Mouse (Mus musculus): ENCODE measurements around the gene Pkd1.

Pkd1 gene

DNA sequence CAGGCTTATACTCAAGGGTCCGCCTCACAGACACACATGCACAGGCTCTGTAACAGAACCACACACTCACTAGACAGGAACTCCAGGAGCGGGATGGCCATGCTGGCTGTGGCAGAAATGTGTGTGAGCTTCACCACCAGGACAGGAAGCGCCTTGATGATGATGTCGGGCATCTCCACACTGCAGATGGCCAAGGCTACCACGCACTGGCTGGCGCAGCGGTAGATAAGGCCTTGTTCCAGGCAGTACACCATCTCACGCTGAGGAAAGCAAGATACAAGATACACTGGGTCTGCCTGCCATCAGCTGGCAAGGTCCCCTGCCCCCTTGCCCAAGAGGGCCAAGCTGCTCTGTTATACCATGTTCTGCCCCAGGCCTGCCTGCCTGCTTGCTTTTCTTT lies 59.2 kb downstream of the Pkd1 start:
- no peak for DNase-seq

- no peak for DNase-seq
Observed at GRCm38 (mm10) chr17:24610711-24611110, 61.1 kb downstream of the Pkd1 start.

DNA sequence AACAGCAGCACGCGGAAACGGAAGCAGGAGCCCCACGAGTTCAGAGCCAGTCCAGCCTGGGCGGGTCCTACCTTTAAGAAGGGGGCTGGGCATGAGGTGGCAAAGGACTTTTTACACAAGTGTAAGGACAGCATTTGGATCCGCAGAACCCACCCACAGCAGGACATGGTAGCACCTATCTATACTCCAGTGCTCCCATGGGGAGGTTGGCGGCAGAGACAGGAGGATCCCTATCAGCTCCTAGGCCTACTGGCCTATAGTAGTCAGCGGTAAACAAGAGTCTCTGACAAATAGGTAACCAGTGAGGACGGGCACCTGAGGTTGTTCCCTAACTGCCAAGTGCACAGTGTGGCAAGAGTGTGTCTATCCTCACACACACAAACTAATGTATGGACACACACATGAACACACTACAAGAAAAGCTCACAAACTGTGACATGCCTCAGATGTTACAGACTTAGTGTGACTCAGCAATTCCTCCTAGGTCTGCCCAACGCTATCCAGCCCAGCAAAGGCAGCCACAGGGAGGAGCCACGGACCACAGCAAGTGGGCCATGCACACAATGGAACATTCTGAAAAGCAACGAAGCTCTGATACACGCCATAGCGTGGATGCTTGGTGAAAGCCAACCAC lies 68.0 kb downstream of the Pkd1 start:
- no peak for DNase-seq

DNA sequence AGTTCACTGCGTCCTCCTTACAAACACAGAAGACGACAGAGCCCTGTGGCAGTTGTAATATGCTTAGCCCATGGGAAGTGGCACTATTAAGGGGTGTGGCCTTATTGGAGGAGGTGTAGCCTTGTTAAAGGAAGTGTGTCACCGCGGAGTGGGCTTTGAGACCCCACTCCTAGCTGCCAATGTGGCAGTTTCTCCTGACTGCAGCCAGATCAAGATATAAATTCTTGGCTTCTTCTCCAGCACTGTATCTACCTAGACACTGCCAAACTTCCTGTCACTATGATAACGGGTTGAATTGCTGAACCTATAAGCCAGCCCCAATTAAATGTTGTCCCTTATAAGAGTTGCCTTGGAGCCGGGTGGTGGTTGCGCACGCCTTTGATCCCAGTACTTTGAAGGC lies 75.8 kb downstream of the Pkd1 start:
- no peak for DNase-seq

- peak; percentile 86 to 89 for DNase-seq
Observed at GRCm38 (mm10) chr17:24628646-24629045, 79.0 kb downstream of the Pkd1 start.

GRCm38 (mm10) chr17:24630072-24630471 lies 80.4 kb downstream of the Pkd1 start:
- no peak for DNase-seq

- peak; percentile 82 to 83 for DNase-seq
Observed at GRCm38 (mm10) chr17:24632167-24632812, 82.7 kb downstream of the Pkd1 start, which contains the start of the genes Tsc2 and Nthl1. Gene Tsc2 (minus strand): TSS chr17:24632630. Gene Nthl1 (plus strand): TSS chr17:24632680.

GRCm38 (mm10) chr17:24632813-24633449 lies 83.3 kb downstream of the Pkd1 start:
- DNase-seq, result no peak

- no peak for DNase-seq
Observed at GRCm38 (mm10) chr17:24633831-24634230, 84.2 kb downstream of the Pkd1 start.

DNA sequence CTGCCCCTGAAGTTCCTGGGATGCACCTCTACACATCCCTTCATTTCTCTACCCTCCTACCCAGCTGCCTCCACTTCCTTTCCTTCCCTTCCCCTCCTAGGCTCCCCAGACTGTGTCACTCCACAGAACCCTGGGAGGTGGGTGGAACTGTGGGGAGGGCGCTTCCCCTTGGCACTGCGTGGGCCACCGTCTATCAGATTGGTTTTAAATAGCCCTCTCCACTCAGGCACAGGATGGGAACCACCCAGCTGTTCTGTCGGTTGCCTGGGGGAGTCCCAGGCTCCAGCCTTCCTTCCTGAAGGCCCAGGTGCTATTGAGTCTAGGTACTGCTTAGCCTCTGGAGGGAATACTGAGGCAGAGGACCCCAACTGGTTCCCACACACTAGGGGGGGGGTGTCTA lies 85.4 kb downstream of the Pkd1 start:
- no peak for DNase-seq

- no peak for DNase-seq
Observed at GRCm38 (mm10) chr17:24635694-24636093, 86.1 kb downstream of the Pkd1 start.

DNA sequence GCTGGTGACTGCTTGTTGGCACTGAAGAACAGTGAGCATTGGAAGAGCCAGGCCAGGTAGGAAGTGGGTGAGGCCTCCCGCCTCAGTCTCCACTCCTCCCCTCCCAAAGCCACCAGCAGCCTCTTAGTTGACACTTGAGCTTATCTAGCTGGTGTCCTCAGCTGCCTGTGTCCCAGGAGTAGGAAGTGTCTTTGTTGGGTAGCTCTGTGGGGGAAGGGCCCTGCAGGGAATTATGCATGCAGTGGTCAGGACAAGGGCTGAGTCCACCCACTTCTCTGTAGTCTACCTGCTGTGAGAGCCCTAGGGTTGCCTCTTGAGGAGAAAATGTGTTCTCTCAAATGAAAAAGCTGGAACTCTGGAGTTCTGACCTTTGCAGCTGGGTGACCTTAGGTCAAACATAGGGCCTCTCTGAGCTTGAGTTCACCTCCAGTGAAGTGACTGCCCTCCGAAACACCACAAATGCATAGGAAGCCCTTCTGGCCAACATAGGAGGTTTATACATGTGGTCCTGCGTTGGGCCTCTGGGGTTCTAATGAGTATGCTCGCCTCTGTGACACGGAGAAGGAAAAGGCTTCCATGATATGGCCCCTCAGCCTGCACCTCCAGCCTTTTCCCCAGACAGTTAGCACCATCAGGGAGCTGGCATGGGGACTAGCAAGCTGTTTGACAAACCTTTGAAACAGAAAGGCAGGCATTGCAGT lies 87.3 kb downstream of the Pkd1 start:
- DNase-seq, result no peak

DNA sequence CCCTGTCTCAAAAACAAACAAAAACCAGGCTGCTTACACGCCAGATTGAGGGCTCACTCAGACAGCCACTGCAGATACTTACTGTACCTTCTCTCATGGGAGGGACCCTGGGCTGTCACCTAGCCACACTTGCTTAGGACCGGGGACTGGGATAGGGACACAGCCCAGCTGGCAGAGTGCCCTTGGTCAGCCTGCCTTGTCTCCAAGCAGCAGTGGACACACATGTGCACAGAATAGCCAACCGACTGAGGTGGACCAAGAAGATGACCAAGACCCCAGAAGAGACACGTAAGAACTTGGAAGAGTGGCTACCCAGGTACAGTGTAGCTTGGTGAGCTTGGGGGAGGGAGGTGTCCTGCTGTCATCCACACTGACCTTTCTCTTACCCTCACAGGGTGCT lies 88.6 kb downstream of the Pkd1 start:
- DNase-seq, result no peak

DNA sequence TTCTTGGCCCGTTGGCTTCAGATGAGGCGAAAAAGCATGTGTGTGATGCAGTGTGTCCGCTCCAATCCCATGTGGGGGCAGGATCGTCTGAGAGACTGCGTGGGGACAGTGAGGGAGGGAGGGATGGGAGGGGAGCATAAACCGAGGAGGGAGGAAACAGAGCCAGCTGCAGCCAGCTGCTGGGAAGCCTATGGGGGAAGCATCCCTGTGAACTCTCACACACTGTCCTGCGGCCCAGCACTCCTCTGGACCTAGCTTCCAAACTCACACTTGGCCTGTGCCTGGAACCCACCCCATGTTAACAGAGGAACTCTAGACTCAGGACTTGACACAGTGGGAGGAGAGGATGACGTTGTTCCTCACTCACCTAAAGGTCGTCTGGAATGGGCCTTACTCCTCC lies 89.2 kb downstream of the Pkd1 start:
- DNase-seq, result no peak

DNA sequence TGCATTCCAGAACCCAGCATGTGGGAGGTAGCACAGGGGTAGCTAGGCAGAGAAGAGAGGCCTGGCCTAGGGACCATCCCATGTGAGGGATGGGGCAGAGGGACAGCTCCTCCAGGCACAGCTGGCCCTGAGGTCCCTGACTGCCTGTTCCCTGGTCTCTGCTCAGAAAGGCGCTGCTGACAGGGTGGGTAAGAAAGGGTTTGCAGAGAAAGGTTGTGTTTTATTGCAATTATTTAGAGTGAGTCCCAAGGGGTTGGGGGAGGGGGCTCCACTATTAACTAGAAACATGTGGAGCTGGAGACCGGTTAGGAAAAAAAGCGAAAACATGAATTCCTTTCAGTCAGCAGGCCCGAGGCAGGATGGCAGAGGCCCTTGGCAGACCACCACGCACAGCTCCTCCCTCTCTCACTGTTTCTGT lies 89.9 kb downstream of the Pkd1 start:
- DNase-seq, result no peak

GRCm38 (mm10) chr17:24640119-24640518 lies 90.5 kb downstream of the Pkd1 start:
- DNase-seq, result no peak

DNA sequence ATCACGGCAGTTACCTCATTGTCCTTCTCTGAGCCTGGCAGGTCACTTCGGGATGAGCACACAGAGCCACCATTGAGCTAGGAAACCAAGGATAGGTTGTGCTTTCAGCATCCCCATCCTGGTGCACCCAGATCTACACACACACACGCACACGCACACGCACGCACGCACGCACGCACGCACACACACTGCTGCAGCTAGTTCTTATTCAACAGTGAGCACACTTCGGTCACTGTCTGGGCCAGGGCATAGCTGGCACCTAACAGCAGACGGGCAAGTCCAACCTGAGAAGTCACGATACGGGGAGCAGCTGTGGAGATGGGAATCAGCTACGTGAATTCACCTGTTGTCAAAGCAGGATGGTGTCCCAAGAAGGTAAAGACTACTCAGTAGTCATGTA lies 90.9 kb downstream of the Pkd1 start:
- no peak for DNase-seq

DNA sequence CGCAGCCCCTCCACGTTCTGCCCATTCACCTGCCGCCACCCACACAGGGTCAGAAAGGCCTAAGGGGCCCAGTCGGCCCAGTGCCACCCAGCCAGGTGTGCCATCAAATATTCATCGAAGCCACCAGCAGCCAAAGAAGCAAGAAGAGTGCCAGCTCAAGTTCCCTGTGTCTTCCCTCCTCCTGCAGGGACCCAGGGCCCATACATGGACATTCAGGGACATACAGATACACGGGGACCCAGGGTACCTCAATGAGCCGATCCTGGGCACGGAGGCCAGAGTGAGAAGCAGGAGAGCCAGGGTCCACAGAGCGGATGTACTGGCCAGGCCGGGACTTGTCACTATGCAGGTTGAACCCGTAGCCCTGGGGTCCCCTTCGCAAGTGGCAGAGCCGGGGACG lies 92.3 kb downstream of the Pkd1 start:
- DNase-seq, result no peak

DNA sequence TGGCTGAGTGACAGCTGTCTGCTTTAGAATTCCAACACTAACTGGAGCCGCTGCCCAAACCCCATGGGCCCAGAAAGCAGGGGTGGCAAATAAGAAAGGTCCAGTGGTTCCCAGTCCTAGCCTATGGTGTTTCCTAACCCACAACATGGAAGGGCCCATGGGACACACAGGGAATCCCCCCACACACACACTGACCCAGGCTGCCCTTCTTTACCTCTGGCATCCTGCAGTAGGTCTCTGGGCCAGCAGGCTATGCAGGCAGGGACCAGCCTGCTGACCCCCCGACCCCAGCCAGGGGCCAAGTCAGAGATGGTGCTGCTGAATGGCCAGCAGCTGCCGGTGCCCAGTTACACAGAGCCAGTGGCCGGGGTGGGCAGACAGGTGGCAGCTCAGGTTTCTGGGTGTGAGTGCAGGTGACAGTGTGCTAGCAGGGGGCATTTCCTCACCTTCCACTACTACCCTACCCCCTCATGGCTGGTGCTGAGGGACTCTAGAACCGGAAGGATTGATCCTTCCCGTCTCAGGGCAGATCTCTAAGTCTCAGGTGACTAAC lies 93.2 kb downstream of the Pkd1 start:
- no peak for DNase-seq

GRCm38 (mm10) chr17:24644030-24644715 lies 94.5 kb downstream of the Pkd1 start:
- no peak for DNase-seq

DNA sequence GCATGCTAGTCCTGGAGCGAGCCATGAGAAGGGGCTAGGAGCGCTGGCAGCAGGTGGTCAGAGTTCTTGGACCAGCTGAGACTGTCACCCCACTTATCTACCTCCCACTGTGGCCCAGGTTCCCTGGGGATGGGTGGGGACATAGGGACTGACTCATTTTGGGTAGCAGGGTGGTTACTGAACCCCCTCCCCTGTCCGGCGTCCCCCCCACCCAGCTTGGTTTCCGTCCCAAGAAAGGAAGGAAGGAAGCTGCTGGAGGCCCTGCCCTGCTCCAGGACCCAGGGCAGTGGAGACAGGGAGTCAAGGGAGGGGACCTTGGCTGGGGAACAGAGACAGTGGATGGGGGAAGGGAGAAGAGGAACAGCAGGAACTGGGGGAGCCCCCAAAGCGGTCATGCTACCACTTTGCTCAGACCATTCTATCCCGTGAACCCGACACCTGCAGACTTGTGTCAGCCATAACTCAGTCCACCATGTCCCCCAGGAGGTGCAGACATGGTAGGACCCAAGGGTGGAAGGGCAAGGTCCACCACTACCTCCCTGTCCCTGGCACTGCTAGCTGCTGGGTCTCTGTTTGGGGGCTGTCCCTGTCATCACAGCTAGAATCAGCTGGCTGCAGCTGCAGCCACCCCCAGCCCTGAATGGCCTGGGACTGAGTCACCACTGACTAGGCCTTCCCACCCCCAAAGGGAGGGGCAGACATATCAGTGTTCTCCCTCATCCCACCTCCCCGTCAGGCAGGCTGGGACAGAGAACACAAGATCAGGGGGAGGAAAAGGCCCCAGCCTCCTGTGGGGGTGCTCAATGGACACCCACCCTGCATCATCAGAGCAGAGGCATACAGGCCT lies 95.5 kb downstream of the Pkd1 start:
- no peak for DNase-seq

DNA sequence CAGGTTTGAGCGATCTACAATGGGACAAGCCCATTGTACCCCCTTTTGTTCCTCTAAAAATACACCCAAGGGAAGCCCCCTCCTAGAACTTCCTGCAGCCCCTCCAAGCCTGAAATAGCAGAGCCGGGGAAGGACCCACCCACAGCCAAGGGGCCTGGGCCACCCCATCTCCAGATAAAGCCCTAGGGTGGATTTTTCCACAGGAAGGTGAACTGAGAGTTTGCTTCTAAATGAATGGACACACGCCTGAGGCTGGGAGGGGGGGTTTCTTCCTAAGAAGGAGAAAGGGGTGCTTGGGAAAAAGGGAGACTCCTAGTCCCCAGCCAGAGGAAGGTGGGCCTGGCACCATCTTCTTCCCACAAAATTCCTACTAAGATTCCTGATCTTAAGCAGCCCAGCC lies 96.3 kb downstream of the Pkd1 start:
- DNase-seq, result no peak

Measured in B cell, adult 2 months (primary cell).